Mouse (Mus musculus) E14TG2a.4 (cell line): ENCODE results near the gene Diaph3.

Source experiments
- H3K27me3 ChIP-seq: 2 replicates; pipeline ENCODE4 v1.6.1; 2014; ENCODE audit warnings: low read length, control low read depth; ENCODE audit not compliant: insufficient read depth
- H3K36me3 ChIP-seq: 2 replicates; pipeline ENCODE4 v1.6.1; 2014; ENCODE audit warnings: low read length, control low read depth; ENCODE audit not compliant: insufficient read depth
- H3K4me1 ChIP-seq: replicated peaks from 2 replicates; pipeline ENCODE4 v1.6.1; 2014; ENCODE audit warnings: low read depth, low read length, control low read depth
- H3K4me3 ChIP-seq: replicated peaks from 2 replicates; pipeline ENCODE4 v1.5.1; 2014; ENCODE audit warnings: mild to moderate bottlenecking, low read length
- H3K9me3 ChIP-seq: 2 replicates; pipeline ENCODE4 v1.6.1; 2014; ENCODE audit warnings: low read length, control low read depth
- CTCF ChIP-seq: conservative IDR thresholded peaks from 2 replicates; pipeline ENCODE4 v1.5.1; 2014; ENCODE audit warnings: low read length
- NANOG ChIP-seq: IDR thresholded peaks from 2 replicates; pipeline ENCODE4 v1.6.1; 2014; ENCODE audit warnings: borderline replicate concordance, low read length, mixed read lengths
- POU5F1 ChIP-seq: IDR thresholded peaks from 2 replicates; pipeline ENCODE4 v1.6.1; 2014; ENCODE audit warnings: low read length, borderline replicate concordance

Gene Diaph3

GRCm38 (mm10) chr14:86633799-86634198 is 507.2 kb downstream of the Diaph3 start:
- Histone ChIP-seq H3K4me1 (no peaks in the 10 kb centered on the region), H3K27me3 (no peaks in the 10 kb centered on the region), H3K9me3 (no peaks in the 10 kb centered on the region), H3K4me3 (no peak overlapping the region), H3K36me3 (no peaks in the 10 kb centered on the region)
- TF ChIP-seq NANOG, result no peak
- TF ChIP-seq CTCF, result no peak
- no peak for TF ChIP-seq POU5F1

GRCm38 (mm10) chr14:86624816-86625425 is 516.1 kb downstream of the Diaph3 start:
- no peaks in the 10 kb centered on the region for H3K4me1 ChIP-seq
- no peaks in the 10 kb centered on the region for H3K27me3 ChIP-seq
- no peaks in the 10 kb centered on the region for H3K36me3 ChIP-seq
- H3K9me3 ChIP-seq, result peaks cover 34% of the 10 kb centered on the region
- TF ChIP-seq CTCF, result no peak
- TF ChIP-seq NANOG, result no peak
- no peak for TF ChIP-seq POU5F1
- no peak overlapping the region for H3K4me3 ChIP-seq

- no peak overlapping the region for H3K4me3 ChIP-seq
- H3K27me3 ChIP-seq, result no peaks in the 10 kb centered on the region
- H3K4me1 ChIP-seq, result no peaks in the 10 kb centered on the region
- no peak for TF ChIP-seq NANOG
- TF ChIP-seq CTCF, result no peak
- TF ChIP-seq POU5F1, result no peak
- H3K36me3 ChIP-seq, result no peaks in the 10 kb centered on the region
- H3K9me3 ChIP-seq, result peaks cover 60% of the 10 kb centered on the region
These were observed 521.4 kb downstream of the Diaph3 start for GRCm38 (mm10) chr14:86619637-86620036.
